Mouse (Mus musculus) bone marrow macrophage, adult 2 months (primary cell): ENCODE measurements around the gene Mgea5.

Experiments
- CTCF ChIP-seq: IDR thresholded peaks from 2 replicates; pipeline ENCODE4 v1.5.1; 2012; ENCODE audit warnings: low read depth, mild to moderate bottlenecking, low read length, moderate library complexity
- POLR2A ChIP-seq: IDR thresholded peaks from 2 replicates; pipeline ENCODE4 v1.6.1; 2012; ENCODE audit warnings: mild to moderate bottlenecking, low read depth, low read length, borderline replicate concordance

GRCm38 (mm10) chr19:45731658-45732057, 52.0 kb downstream of the Mgea5 start:
- TF ChIP-seq CTCF (no peak), POLR2A (no peak)
